Mouse (Mus musculus): Measurements from ENCODE around the gene Ndufaf1.

Ndufaf1 gene

GRCm38 (mm10) chr2:119618199-119618982 is 44.2 kb downstream of the Ndufaf1 start, which contains the start of the genes Nusap1 and Oip5:
Gene Nusap1, plus strand, starts transcription at chr2:119618298.
Gene Oip5, minus strand, starts transcription at chr2:119618469.
- peak; percentile 95 to 97 for DNase-seq (ENCODE audit: low spot score in 2 of 2)

GRCm38 (mm10) chr2:119617841-119618198 is 44.8 kb downstream of the Ndufaf1 start:
- DNase-seq (ENCODE audit: low spot score in 2 of 2), result peak; percentile 31 to 43

- DNase-seq (ENCODE audit: low spot score in 2 of 2), result peak in 1 of 2 experiments; percentile 14
Observed at GRCm38 (mm10) chr2:119607023-119607422, 55.6 kb downstream of the Ndufaf1 start.

All from spleen, postnatal 36 days (tissue).